Mouse (Mus musculus): Measurements from ENCODE around the gene Pitpnm2.

Gene Pitpnm2

GRCm38 (mm10) chr5:124115990-124116845 is 133.3 kb downstream of the Pitpnm2 start, which contains the start of gene Arl6ip4:
Gene Arl6ip4 (plus strand): TSS chr5:124116089.
- peak; percentile 85 for DNase-seq

- no peak for DNase-seq
Observed at GRCm38 (mm10) chr5:124115531-124115930, 134.0 kb downstream of the Pitpnm2 start.

- no peak for DNase-seq
Observed at GRCm38 (mm10) chr5:124114276-124115025, 135.1 kb downstream of the Pitpnm2 start.

GRCm38 (mm10) chr5:124113030-124113429 is 136.5 kb downstream of the Pitpnm2 start:
- DNase-seq, result peak; percentile 74

GRCm38 (mm10) chr5:124112531-124112930 is 137.0 kb downstream of the Pitpnm2 start:
- DNase-seq, result no peak

GRCm38 (mm10) chr5:124111742-124112497 is 137.6 kb downstream of the Pitpnm2 start, which contains the start of gene Ogfod2:
Gene Ogfod2 (plus strand): TSS chr5:124112297.
- peak; percentile 96 for DNase-seq

GRCm38 (mm10) chr5:124111077-124111741 is 138.4 kb downstream of the Pitpnm2 start:
- peak; percentile 38 for DNase-seq

- no peak for DNase-seq
Observed at GRCm38 (mm10) chr5:124103552-124103951, 146.0 kb downstream of the Pitpnm2 start.

- DNase-seq, result no peak
Observed at GRCm38 (mm10) chr5:124103020-124103419, 146.5 kb downstream of the Pitpnm2 start.

GRCm38 (mm10) chr5:124102326-124102725 is 147.2 kb downstream of the Pitpnm2 start:
- DNase-seq, result no peak

GRCm38 (mm10) chr5:124100128-124101044 is 149.2 kb downstream of the Pitpnm2 start:
- DNase-seq, result no peak

GRCm38 (mm10) chr5:124098923-124099322 is 150.6 kb downstream of the Pitpnm2 start:
- no peak for DNase-seq

GRCm38 (mm10) chr5:124095596-124096232 is 153.8 kb downstream of the Pitpnm2 start, which contains the start of gene Abcb9:
Gene Abcb9 (minus strand): TSS chr5:124095798.
- peak; percentile 96 for DNase-seq

GRCm38 (mm10) chr5:124095077-124095581 is 154.4 kb downstream of the Pitpnm2 start:
- no peak for DNase-seq

- DNase-seq, result no peak
Observed at GRCm38 (mm10) chr5:124093852-124094604, 155.5 kb downstream of the Pitpnm2 start.

GRCm38 (mm10) chr5:124093120-124093794 is 156.3 kb downstream of the Pitpnm2 start:
- peak; percentile 87 for DNase-seq

GRCm38 (mm10) chr5:124091951-124092406 is 157.6 kb downstream of the Pitpnm2 start:
- no peak for DNase-seq

- no peak for DNase-seq
Observed at GRCm38 (mm10) chr5:124089868-124090267, 159.7 kb downstream of the Pitpnm2 start.

- DNase-seq, result no peak
Observed at GRCm38 (mm10) chr5:124086876-124087275, 162.7 kb downstream of the Pitpnm2 start.

Measured in right cerebral cortex, postnatal 14 days (tissue).